Mouse (Mus musculus) E14TG2a.4 (cell line): Measurements from ENCODE around the gene Ero1lb.

Source experiments
- CTCF ChIP-seq: conservative IDR thresholded peaks from 2 replicates; pipeline ENCODE4 v1.5.1; 2014; ENCODE audit warnings: low read length
- NANOG ChIP-seq: IDR thresholded peaks from 2 replicates; pipeline ENCODE4 v1.6.1; 2014; ENCODE audit warnings: borderline replicate concordance, low read length, mixed read lengths
- POU5F1 ChIP-seq: IDR thresholded peaks from 2 replicates; pipeline ENCODE4 v1.6.1; 2014; ENCODE audit warnings: low read length, borderline replicate concordance

DNA sequence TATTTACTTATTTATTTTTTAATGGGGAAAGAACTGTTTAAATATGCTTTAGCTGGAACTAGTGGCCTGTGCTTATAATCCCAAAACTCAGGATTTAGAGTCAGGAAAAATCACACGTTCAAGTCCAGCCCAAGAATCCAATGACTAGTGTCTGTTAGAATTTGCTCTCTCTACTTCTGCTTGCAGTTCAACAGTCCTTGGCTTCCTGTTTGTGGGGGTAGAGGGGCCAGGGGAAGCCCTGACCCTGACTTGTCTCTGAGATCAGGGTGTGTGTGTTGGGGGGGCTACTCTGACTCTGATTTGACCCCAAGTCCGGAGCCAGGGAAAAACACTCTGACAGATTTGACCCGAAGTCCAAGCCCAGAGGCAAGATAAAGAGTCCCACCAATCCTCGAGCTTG lies 40.0 kb upstream of the Ero1lb start:
- TF ChIP-seq CTCF: no peak
- TF ChIP-seq NANOG: no peak
- no peak for TF ChIP-seq POU5F1
